Mouse (Mus musculus) MEL (cell line): ENCODE measurements around the gene Myl4. TPM values are rescaled to one million over a fixed set of nuclear protein-coding genes. Genes with fewer than 3 reads are reported as not detected.

Source experiments
- DNase-seq: peaks from one replicate; pipeline ENCODE4 v3.0.0; 2011; ENCODE audit warnings: low read depth, low spot score
- H3K27ac ChIP-seq: 2 replicates; pipeline ENCODE4 v1.5.1; 2012; ENCODE audit warnings: low read depth, mild to moderate bottlenecking, control low read depth, low read length, moderate library complexity; ENCODE audit not compliant: control insufficient read depth
- H3K27me3 ChIP-seq, 2 experiments: fragments of 150-350 bp in 1 of 2; sonication (generic) in 1 of 2; 2 replicates each; pipeline ENCODE4 v1.6.1; 2012; ENCODE audit warnings: low read length in 2 of 2, mild to moderate bottlenecking in 2 of 2, improper control_type of control experiment in 1 of 2, moderate library complexity in 1 of 2; ENCODE audit not compliant: insufficient read depth in 2 of 2, control insufficient read depth in 1 of 2
- H3K36me3 ChIP-seq, 2 experiments: 2 replicates each; pipeline ENCODE4 v1.6.1; 2012 to 2014; ENCODE audit warnings: low read length in 2 of 2, improper control_type of control experiment in 1 of 2, inconsistent platforms in 1 of 2, mild to moderate bottlenecking in 1 of 2; ENCODE audit not compliant: insufficient read depth in 2 of 2, control insufficient read depth in 1 of 2
- H3K4me1 ChIP-seq, 2 experiments: fragments of 150-350 bp in 1 of 2; sonication (generic) in 1 of 2; 2 replicates each; pipeline ENCODE4 v1.6.1; 2012; ENCODE audit warnings: low read length in 2 of 2, improper control_type of control experiment in 1 of 2, mild to moderate bottlenecking in 1 of 2; ENCODE audit not compliant: insufficient read depth in 2 of 2, control insufficient read depth in 1 of 2
- H3K4me3 ChIP-seq, 2 experiments: fragments of 150-350 bp in 1 of 2; sonication (generic) in 1 of 2; 2 replicates each; pipeline ENCODE4 v1.5.1; 2012; ENCODE audit warnings: low read depth in 2 of 2, low read length in 2 of 2, mild to moderate bottlenecking in 2 of 2, moderate library complexity in 2 of 2, control low read depth in 1 of 2, improper control_type of control experiment in 1 of 2; ENCODE audit not compliant: control insufficient read depth in 1 of 2, insufficient read depth in 1 of 2
- H3K79me2 ChIP-seq: 2 replicates; pipeline ENCODE4 v1.6.1; 2012; ENCODE audit warnings: mild to moderate bottlenecking, low read length, moderate library complexity; ENCODE audit not compliant: control insufficient read depth, poor library complexity, insufficient read depth
- H3K9ac ChIP-seq: 2 replicates; pipeline ENCODE4 v1.6.1; 2012; ENCODE audit warnings: low read depth, mild to moderate bottlenecking, control low read depth, low read length, moderate library complexity; ENCODE audit not compliant: control insufficient read depth, poor library complexity, severe bottlenecking
- H3K9me3 ChIP-seq: fragments of 150-350 bp; sonication (generic); replicated peaks from 2 replicates; pipeline ENCODE4 v1.6.1; 2012; ENCODE audit warnings: mild to moderate bottlenecking, low read length, improper control_type of control experiment, moderate library complexity; ENCODE audit not compliant: insufficient read depth
- CHD1 ChIP-seq: IDR thresholded peaks from 2 replicates; pipeline ENCODE4 v1.6.1; 2012; ENCODE audit warnings: low read depth, mild to moderate bottlenecking, inconsistent platforms, low read length, improper control_type of control experiment
- CHD2 ChIP-seq: IDR thresholded peaks from 2 replicates; pipeline ENCODE4 v1.6.1; 2011; ENCODE audit warnings: low read length, improper control_type of control experiment
- CTCF ChIP-seq, 3 experiments: IDR thresholded peaks in 2 of 3; conservative IDR thresholded peaks in 1 of 3; 2 replicates each; pipeline ENCODE4 v1.5.1; 2011 to 2012; ENCODE audit warnings: low read length in 3 of 3, low read depth in 2 of 3, mild to moderate bottlenecking in 2 of 3, improper control_type of control experiment in 1 of 3, inconsistent platforms in 1 of 3, mixed read lengths in 1 of 3, moderate library complexity in 1 of 3; ENCODE audit not compliant: control insufficient read depth in 1 of 3, insufficient read depth in 1 of 3, poor library complexity in 1 of 3, severe bottlenecking in 1 of 3
- ELF1 ChIP-seq: IDR thresholded peaks from 2 replicates; pipeline ENCODE4 v1.6.1; 2014; ENCODE audit warnings: low read depth, mild to moderate bottlenecking, inconsistent platforms, low read length, improper control_type of control experiment, moderate library complexity
- ETS1 ChIP-seq: IDR thresholded peaks from 2 replicates; pipeline ENCODE4 v1.6.1; 2012; ENCODE audit warnings: low read depth, mild to moderate bottlenecking, inconsistent platforms, low read length, improper control_type of control experiment, moderate library complexity
- GABPA ChIP-seq: IDR thresholded peaks from 2 replicates; pipeline ENCODE4 v1.6.1; 2012; ENCODE audit warnings: low read depth, mild to moderate bottlenecking, inconsistent platforms, low read length, improper control_type of control experiment, moderate library complexity
- HCFC1 ChIP-seq: IDR thresholded peaks from 2 replicates; pipeline ENCODE4 v1.6.1; 2012; ENCODE audit warnings: low read depth, mild to moderate bottlenecking, inconsistent platforms, low read length, improper control_type of control experiment, moderate library complexity
- KAT2A ChIP-seq: conservative IDR thresholded peaks from 2 replicates; pipeline ENCODE4 v1.6.1; 2012; ENCODE audit warnings: low read depth, low read length, improper control_type of control experiment, inconsistent platforms
- MAX ChIP-seq: IDR thresholded peaks from 2 replicates; pipeline ENCODE4 v1.6.1; 2011; ENCODE audit warnings: low read length, improper control_type of control experiment
- MAZ ChIP-seq: IDR thresholded peaks from 2 replicates; pipeline ENCODE4 v1.6.1; 2012; ENCODE audit warnings: low read depth, mild to moderate bottlenecking, inconsistent platforms, low read length, improper control_type of control experiment
- MXI1 ChIP-seq: IDR thresholded peaks from 2 replicates; pipeline ENCODE4 v1.6.1; 2011; ENCODE audit warnings: mild to moderate bottlenecking, low read depth, low read length, improper control_type of control experiment
- MYC ChIP-seq: IDR thresholded peaks from 2 replicates; pipeline ENCODE4 v1.6.1; 2011; ENCODE audit warnings: low read depth, mild to moderate bottlenecking, low read length, improper control_type of control experiment, moderate library complexity
- NRF1 ChIP-seq: IDR thresholded peaks from 2 replicates; pipeline ENCODE4 v1.6.1; 2014; ENCODE audit warnings: low read depth, mild to moderate bottlenecking, inconsistent platforms, low read length, improper control_type of control experiment, moderate library complexity; ENCODE audit not compliant: poor library complexity, insufficient read depth, severe bottlenecking
- RCOR1 ChIP-seq: IDR thresholded peaks from 2 replicates; pipeline ENCODE4 v1.6.1; 2012; ENCODE audit warnings: low read depth, mild to moderate bottlenecking, inconsistent platforms, low read length, improper control_type of control experiment
- SIN3A ChIP-seq: IDR thresholded peaks from 2 replicates; pipeline ENCODE4 v1.6.1; 2012; ENCODE audit warnings: low read length, improper control_type of control experiment, inconsistent platforms
- SMC3 ChIP-seq: IDR thresholded peaks from 2 replicates; pipeline ENCODE4 v1.6.1; 2011; ENCODE audit warnings: low read depth, low read length, improper control_type of control experiment
- TBP ChIP-seq: IDR thresholded peaks from 2 replicates; pipeline ENCODE4 v1.8.0; 2011; ENCODE audit warnings: low read depth, low read length, improper control_type of control experiment
- TCF12 ChIP-seq: IDR thresholded peaks from 2 replicates; pipeline ENCODE4 v1.6.1; 2014; ENCODE audit warnings: low read depth, mild to moderate bottlenecking, inconsistent platforms, low read length, improper control_type of control experiment, moderate library complexity
- UBTF ChIP-seq: IDR thresholded peaks from 2 replicates; pipeline ENCODE4 v1.6.1; 2012; ENCODE audit warnings: low read depth, mild to moderate bottlenecking, inconsistent platforms, low read length, improper control_type of control experiment, moderate library complexity, borderline replicate concordance; ENCODE audit not compliant: insufficient read depth
- ZKSCAN1 ChIP-seq: IDR thresholded peaks from 2 replicates; pipeline ENCODE4 v1.6.1; 2012; ENCODE audit warnings: low read depth, mild to moderate bottlenecking, inconsistent platforms, low read length, improper control_type of control experiment, moderate library complexity
- ZMIZ1 ChIP-seq: IDR thresholded peaks from 2 replicates; pipeline ENCODE4 v1.6.1; 2012; ENCODE audit warnings: low read depth, mild to moderate bottlenecking, inconsistent platforms, low read length, improper control_type of control experiment, moderate library complexity
- polyA plus RNA-seq, 2 experiments: library from polyadenylated mRNA; stranded (reverse) in 1 of 2; unstranded in 1 of 2; fragments of >175 nt in 1 of 2; fragments of >200 nt in 1 of 2; gene quantifications; 2 replicates each; pipeline versions ENCODE4 v1.2.1 to v1.2.4; 2012; ENCODE audit warnings: low replicate concordance in 2 of 2, low read depth in 1 of 2; ENCODE audit not compliant: insufficient read length in 2 of 2, insufficient read depth in 1 of 2, missing spikeins in 1 of 2
- total RNA-seq: library from RNA; depleted of rRNA; stranded (reverse); fragments of 300-350 nt; gene quantifications from 2 replicates; pipeline ENCODE4 v1.2.3, GENCODE M21; 2012

Myl4 gene
- total and polyA plus RNA-seq, 3 experiments = 0.29 to 1.3 TPM; not detected in 1

GRCm38 (mm10) chr11:104572091-104572490 lies 21.6 kb downstream of the Myl4 start:
- Histone ChIP-seq H3K36me3 (0 out of 4 replicates have a peak, but pooled peaks cover 0 to 2% of the 10 kb centered on the region in 2 experiments), H3K9ac (no peak overlapping the region), H3K79me2 (no peaks in the 10 kb centered on the region), H3K27me3 (0 out of 4 replicates have a peak, but pooled peaks cover 2 to 4% of the 10 kb centered on the region in 2 experiments)
- DNase-seq = no peak
- no peak for TF ChIP-seq ETS1
- no peak for TF ChIP-seq TCF12
- TF ChIP-seq SIN3A = no peak
- no peak for TF ChIP-seq RCOR1
- no peak for TF ChIP-seq MXI1
- TF ChIP-seq ZMIZ1 = no peak
- no peak for TF ChIP-seq HCFC1
- no peak for TF ChIP-seq MAZ
- TF ChIP-seq MYC = no peak
- no peak for TF ChIP-seq CTCF (IDR thresholded peaks at IDR 0.05 in 2 of 3, conservative IDR thresholded peaks at IDR 0.05 in 1 of 3; ENCODE audit: control insufficient read depth in 1 of 3, insufficient read depth in 1 of 3, low read depth in 2 of 3, low read length in 3 of 3, poor library complexity in 1 of 3, severe bottlenecking in 1 of 3)
- no peak for TF ChIP-seq SMC3
- no peak for TF ChIP-seq ELF1
- TF ChIP-seq UBTF = no peak
- no peak for TF ChIP-seq GABPA
- no peak for TF ChIP-seq CHD1
- no peak for TF ChIP-seq NRF1
- TF ChIP-seq KAT2A = no peak
- TF ChIP-seq TBP = no peak
- TF ChIP-seq CHD2 = no peak
- TF ChIP-seq, all 39 proteins: peak for 0
- no peak overlapping the region for H3K27ac ChIP-seq
- no peaks in the 10 kb centered on the region for H3K9me3 ChIP-seq
- H3K4me1 ChIP-seq = peaks cover 0 to 2% of the 10 kb centered on the region in 2 experiments; a peak in 1 of 4 replicates
- H3K4me3 ChIP-seq = no peak overlapping the region

DNA sequence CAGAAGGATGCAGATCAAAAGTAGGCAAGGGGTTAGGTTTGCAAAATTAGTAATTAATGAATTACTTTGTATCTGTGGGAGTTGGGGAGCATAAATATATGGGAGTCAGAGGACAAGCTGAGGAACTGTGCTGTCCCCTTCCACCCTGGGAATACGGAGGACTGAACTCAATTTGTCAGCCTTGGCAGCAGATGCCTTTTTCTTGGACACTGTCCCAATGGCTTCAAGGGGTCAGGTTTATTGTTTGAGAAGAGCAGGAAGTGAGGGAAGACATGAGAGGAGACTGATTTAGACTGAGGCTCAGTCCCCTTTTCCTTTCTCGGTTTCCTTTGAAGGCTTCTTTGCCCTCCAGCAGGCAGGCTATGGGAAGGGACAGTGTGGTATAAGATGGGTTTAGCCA lies 22.1 kb downstream of the Myl4 start:
- TF ChIP-seq TBP (no peak), CHD2 (no peak), GABPA (no peak), MAX (no peak), ZKSCAN1 (no peak)
- no peak overlapping the region for H3K4me3 ChIP-seq
- H3K9ac ChIP-seq = no peak overlapping the region
- no peaks in the 10 kb centered on the region for H3K79me2 ChIP-seq
- H3K27ac ChIP-seq = no peak overlapping the region
- peaks cover 0 to 2% of the 10 kb centered on the region in 2 experiments; a peak in 1 of 4 replicates for H3K4me1 ChIP-seq
- H3K27me3 ChIP-seq = peaks cover under 1 to 4% of the 10 kb centered on the region in 2 experiments; a peak in 1 of 4 replicates
- H3K9me3 ChIP-seq = no peaks in the 10 kb centered on the region
- 0 out of 4 replicates have a peak, but pooled peaks cover 0 to 2% of the 10 kb centered on the region in 2 experiments for H3K36me3 ChIP-seq
- DNase-seq = no peak
